Mouse (Mus musculus) lung, embryonic 14.5 days (tissue): ENCODE data around the gene Gpr62. TPM values are rescaled to one million over a fixed set of nuclear protein-coding genes. Genes with fewer than 3 reads are reported as not detected.

Experiments used
- ATAC-seq: fragments of 200-750 bp; cut with Nextera tagmentation; 2 replicates; pipeline ENCODE4 v1.8.0; 2017; ENCODE audit warnings: mild to moderate bottlenecking, moderate TSS enrichment, moderate library complexity; ENCODE audit not compliant: insufficient read depth
- DNase-seq: peaks from one replicate; pipeline ENCODE4 v3.0.0-alpha.2; 2015
- H3K27ac ChIP-seq: fragments of 300-500 bp; sonication (generic); 2 replicates; pipeline ENCODE4 v1.5.1; 2014; ENCODE audit warnings: low read depth, mild to moderate bottlenecking, moderate library complexity
- H3K27me3 ChIP-seq: fragments of 300-500 bp; sonication (generic); 2 replicates; pipeline ENCODE4 v1.6.1; 2014; ENCODE audit warnings: low read length, control low read depth; ENCODE audit not compliant: insufficient read depth
- H3K36me3 ChIP-seq: fragments of 300-500 bp; sonication (generic); 2 replicates; pipeline ENCODE4 v1.6.1; 2014; ENCODE audit warnings: control low read depth; ENCODE audit not compliant: insufficient read depth
- H3K4me1 ChIP-seq: fragments of 300-500 bp; sonication (generic); 2 replicates; pipeline ENCODE4 v1.6.1; 2014; ENCODE audit warnings: antibody characterized with exemption, control low read depth; ENCODE audit not compliant: insufficient read depth
- H3K4me2 ChIP-seq: fragments of 300-500 bp; sonication (generic); 2 replicates; pipeline ENCODE4 v1.6.1; 2014; ENCODE audit warnings: mild to moderate bottlenecking
- H3K4me3 ChIP-seq: fragments of 300-500 bp; sonication (generic); 2 replicates; pipeline ENCODE4 v1.5.1; 2014; ENCODE audit warnings: low read depth, low read length
- H3K9ac ChIP-seq: fragments of 300-500 bp; sonication (generic); 2 replicates; pipeline ENCODE4 v1.6.1; 2014
- H3K9me3 ChIP-seq: fragments of 300-500 bp; sonication (generic); 2 replicates; pipeline ENCODE4 v1.6.1; 2016; ENCODE audit warnings: low read depth, low read length, control low read depth
- CTCF ChIP-seq: IDR thresholded peaks from 2 replicates; pipeline ENCODE4 v1.5.1; 2016; ENCODE audit warnings: antibody characterized with exemption, low read depth
- whole genome bisulfite sequencing: fragments of 180-500 bp; shearing (Covaris S2); extraction: QIAGEN DNeasy Blood & Tissue Kit; methylation state at CpG from one replicate; pipeline ENCODE4 v1.1.7; 2014; 5-methylcytosine and 5-hydroxymethylcytosine counted together
- polyA plus RNA-seq: library from polyadenylated mRNA; unstranded; fragments of >200 nt; fragmentation: Nextera tagmentation; extraction: Ambion mirVana; gene quantifications from 2 replicates; pipeline ENCODE4 v1.2.1, GENCODE M21; 2014

Gpr62 gene
- polyA plus RNA-seq, 1 experiment from 2014 or later: 0.26 TPM

DNA sequence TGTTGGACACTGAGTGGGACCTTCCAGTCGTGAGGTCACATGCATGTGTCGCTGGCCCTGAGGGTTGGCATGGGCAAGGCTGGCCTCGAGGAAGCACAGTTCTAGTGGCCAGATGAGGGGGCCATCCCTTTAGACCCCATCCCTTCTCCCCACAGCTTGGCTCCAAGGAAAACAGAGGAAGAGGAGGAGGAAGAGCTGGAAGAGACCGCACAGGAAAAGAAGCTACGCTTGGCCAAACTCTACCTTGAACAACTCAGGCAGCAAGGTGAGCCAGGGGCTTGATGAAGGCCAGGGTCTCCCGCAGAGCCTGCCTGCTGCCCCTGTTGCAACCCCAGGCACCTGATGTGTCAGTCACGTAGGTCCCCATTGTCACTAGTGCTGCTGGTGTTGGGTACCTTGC is 14.8 kb upstream of the Gpr62 start:
- WGBS: 92% methylated on average over 7 of the region's 7 CpGs
- Histone ChIP-seq H3K27me3 (no peaks in the 10 kb centered on the region), H3K36me3 (peaks cover 46% of the 10 kb centered on the region), H3K9ac (no peak overlapping the region), H3K27ac (no peak overlapping the region), H3K4me1 (0 out of 2 replicates have a peak, but pooled peaks cover 9% of the 10 kb centered on the region), H3K9me3 (no peaks in the 10 kb centered on the region), H3K4me3 (no peak overlapping the region), H3K4me2 (no peak overlapping the region)
- TF ChIP-seq CTCF: no peak
- no peak for DNase-seq
- no peak for ATAC-seq

GRCm38 (mm10) chr9:106478101-106478500 is 12.4 kb upstream of the Gpr62 start:
- H3K9ac ChIP-seq: peak overlapping the region; percentile 63; the same call in 1 of the 2 replicates
- DNase-seq: no peak
- peak overlapping the region; percentile 60 for H3K4me3 ChIP-seq
- TF ChIP-seq CTCF: no peak
- no peaks in the 10 kb centered on the region for H3K27me3 ChIP-seq
- no peak for ATAC-seq
- no peak overlapping the region for H3K27ac ChIP-seq
- H3K4me1 ChIP-seq: peaks cover 15% of the 10 kb centered on the region
- H3K9me3 ChIP-seq: no peaks in the 10 kb centered on the region
- peak overlapping the region; percentile 91 for H3K4me2 ChIP-seq
- peaks cover 21% of the 10 kb centered on the region for H3K36me3 ChIP-seq
- WGBS: 76% methylated on average over 9 of the region's 9 CpGs

GRCm38 (mm10) chr9:106477649-106478048 is 11.9 kb upstream of the Gpr62 start:
- no peak overlapping the region for H3K27ac ChIP-seq
- ATAC-seq (no peak), DNase-seq (no peak)
- TF ChIP-seq CTCF: no peak
- no peaks in the 10 kb centered on the region for H3K9me3 ChIP-seq
- H3K4me3 ChIP-seq: peak overlapping the region; percentile 60
- H3K4me1 ChIP-seq: peaks cover 15% of the 10 kb centered on the region
- H3K4me2 ChIP-seq: peak overlapping the region; percentile 91
- peak overlapping the region; percentile 63 for H3K9ac ChIP-seq
- H3K36me3 ChIP-seq: peaks cover 17% of the 10 kb centered on the region
- 2% methylated on average over 16 of the region's 16 CpGs for WGBS
- no peaks in the 10 kb centered on the region for H3K27me3 ChIP-seq

- peak within 1 kb of the TSS; percentile 71; the same call in 1 of the 2 replicates for H3K27ac ChIP-seq
- H3K27me3 ChIP-seq: no peaks in the 10 kb centered on the region
- ATAC-seq (peak; percentile 97), DNase-seq (peak; percentile 100)
- under 1% methylated on average over 41 of the region's 41 CpGs for WGBS
- peak; percentile 98 for TF ChIP-seq CTCF
- peak within 1 kb of the TSS; percentile 60 for H3K4me3 ChIP-seq
- peaks cover 15% of the 10 kb centered on the region for H3K4me1 ChIP-seq
- H3K9me3 ChIP-seq: no peaks in the 10 kb centered on the region
- H3K9ac ChIP-seq: peak within 1 kb of the TSS; percentile 63
- H3K4me2 ChIP-seq: peak within 1 kb of the TSS; percentile 91
- peaks cover 14% of the 10 kb centered on the region for H3K36me3 ChIP-seq
Observed at GRCm38 (mm10) chr9:106476924-106477484, 11.3 kb upstream of the Gpr62 start, which contains the start of gene Parp3. Gene Parp3, minus strand, starts transcription at chr9:106476949.

- peak; percentile 70 for DNase-seq
- peak overlapping the region; percentile 71; the same call in 1 of the 2 replicates for H3K27ac ChIP-seq
- WGBS: 24% methylated on average over 16 of the region's 16 CpGs
- H3K9me3 ChIP-seq: no peaks in the 10 kb centered on the region
- H3K36me3 ChIP-seq: peaks cover 8% of the 10 kb centered on the region; the same call in 1 of the 2 replicates
- H3K27me3 ChIP-seq: no peaks in the 10 kb centered on the region
- H3K4me3 ChIP-seq: no peak overlapping the region; the same call in none of the 2 replicates
- peak overlapping the region; percentile 53 for H3K4me2 ChIP-seq
- no peak for TF ChIP-seq CTCF
- H3K4me1 ChIP-seq: peaks cover 15% of the 10 kb centered on the region
- peak overlapping the region; percentile 34; the same call in 1 of the 2 replicates for H3K9ac ChIP-seq
- ATAC-seq: peak; percentile 53
Observed at GRCm38 (mm10) chr9:106476002-106476923, 10.5 kb upstream of the Gpr62 start.

DNA sequence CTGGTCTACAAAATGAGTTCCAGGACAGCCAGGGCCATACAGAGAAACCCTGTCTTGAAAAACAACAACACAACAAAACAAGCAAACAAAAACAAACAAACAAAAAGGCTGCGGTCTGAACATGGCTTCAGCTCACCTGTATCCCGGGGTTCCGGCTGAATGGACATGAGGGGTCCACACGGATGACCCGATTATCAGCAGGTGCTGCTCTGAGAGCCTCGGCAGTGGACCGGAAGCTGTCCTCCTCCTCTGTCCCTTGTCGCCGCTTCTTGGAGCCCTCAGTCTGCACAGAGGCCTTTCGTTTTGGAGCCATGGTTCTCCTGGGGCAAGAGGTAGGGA is 9.9 kb upstream of the Gpr62 start, which contains the start of gene Rrp9:
Gene Rrp9, plus strand, starts transcription at position 301 of the 339 bp plus-strand sequence.
- 0 out of 2 replicates have a peak, but pooled peaks cover 2% of the 10 kb centered on the region for H3K36me3 ChIP-seq
- H3K4me1 ChIP-seq: peaks cover 15% of the 10 kb centered on the region
- H3K9me3 ChIP-seq: no peaks in the 10 kb centered on the region
- no peak for TF ChIP-seq CTCF
- 78% methylated on average over 10 of the region's 10 CpGs for WGBS
- peak within 1 kb of the TSS; percentile 53 for H3K4me2 ChIP-seq
- peak within 1 kb of the TSS; percentile 34 for H3K9ac ChIP-seq
- DNase-seq (no peak), ATAC-seq (no peak)
- peak within 1 kb of the TSS; percentile 71; the same call in 1 of the 2 replicates for H3K27ac ChIP-seq
- H3K4me3 ChIP-seq: no peak within 1 kb of the TSS; the same call in none of the 2 replicates
- H3K27me3 ChIP-seq: no peaks in the 10 kb centered on the region

DNA sequence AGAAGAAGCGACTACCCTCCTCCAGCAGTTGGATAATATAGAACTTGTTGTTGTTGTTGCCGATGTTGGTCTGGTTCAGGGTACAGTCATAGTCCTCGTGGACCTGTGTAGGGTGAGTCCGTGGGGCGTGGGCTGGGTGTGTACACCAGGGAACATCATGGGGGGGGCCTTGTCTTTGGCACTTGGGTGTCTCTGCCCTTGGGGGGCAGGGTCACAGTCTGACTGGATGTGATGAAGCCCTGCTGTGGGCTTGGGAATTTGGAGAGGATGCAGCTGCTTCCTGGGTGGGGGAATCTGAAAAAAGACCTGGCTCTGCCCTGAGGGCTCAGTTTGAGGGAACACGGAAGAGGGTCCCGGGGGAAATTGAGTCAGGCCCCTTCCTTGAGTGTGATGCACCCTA is 9.3 kb upstream of the Gpr62 start:
- Histone ChIP-seq H3K9me3 (no peaks in the 10 kb centered on the region), H3K36me3 (no peaks in the 10 kb centered on the region), H3K4me3 (no peak overlapping the region), H3K27me3 (no peaks in the 10 kb centered on the region), H3K9ac (peak overlapping the region; percentile 16), H3K4me1 (peaks cover 15% of the 10 kb centered on the region), H3K27ac (no peak overlapping the region), H3K4me2 (peak overlapping the region; percentile 29)
- no peak for TF ChIP-seq CTCF
- 65% methylated on average over 7 of the region's 7 CpGs for WGBS
- DNase-seq (no peak), ATAC-seq (no peak)
